Mouse (Mus musculus) kidney, adult 18-20 months (tissue): Measurements from ENCODE around the gene Pum1.
"Not testable (repeated sequence)": the region's sequence is repeated elsewhere in the genome, so short reads cannot be mapped to it uniquely, and the experiment has no call there.

Source experiments
- DNase-seq: peaks from one replicate; pipeline ENCODE4 v3.0.0; 2021

Pum1 gene

GRCm38 (mm10) chr4:130668991-130669390, 5.9 kb downstream of the Pum1 start:
- DNase-seq = no peak

GRCm38 (mm10) chr4:130670023-130670422, 6.9 kb downstream of the Pum1 start:
- not testable (repeated sequence) for DNase-seq

- no peak for DNase-seq
These were observed 8.1 kb downstream of the Pum1 start for GRCm38 (mm10) chr4:130671079-130671845.

GRCm38 (mm10) chr4:130672161-130672560, 9.0 kb downstream of the Pum1 start:
- DNase-seq = no peak

GRCm38 (mm10) chr4:130676746-130677145, 13.6 kb downstream of the Pum1 start:
- no peak for DNase-seq

GRCm38 (mm10) chr4:130678149-130678548, 15.0 kb downstream of the Pum1 start:
- DNase-seq = no peak

- no peak for DNase-seq
These were observed 17.6 kb downstream of the Pum1 start for GRCm38 (mm10) chr4:130680676-130681075.

GRCm38 (mm10) chr4:130683051-130683450, 19.9 kb downstream of the Pum1 start:
- DNase-seq = not testable (repeated sequence)

- DNase-seq = no peak
These were observed 30.8 kb downstream of the Pum1 start for GRCm38 (mm10) chr4:130693936-130694335.

GRCm38 (mm10) chr4:130694982-130695381, 31.9 kb downstream of the Pum1 start:
- no peak for DNase-seq

GRCm38 (mm10) chr4:130701061-130701460, 37.9 kb downstream of the Pum1 start:
- DNase-seq = no peak

GRCm38 (mm10) chr4:130702835-130703535, 39.9 kb downstream of the Pum1 start:
- no peak for DNase-seq

- DNase-seq = no peak
These were observed 40.5 kb downstream of the Pum1 start for GRCm38 (mm10) chr4:130703601-130704000.

GRCm38 (mm10) chr4:130704615-130705014, 41.5 kb downstream of the Pum1 start:
- DNase-seq = no peak

GRCm38 (mm10) chr4:130706215-130707000, 43.3 kb downstream of the Pum1 start:
- no peak for DNase-seq

GRCm38 (mm10) chr4:130711353-130711848, 48.3 kb downstream of the Pum1 start:
- DNase-seq = no peak

- DNase-seq = no peak
These were observed 49.2 kb downstream of the Pum1 start for GRCm38 (mm10) chr4:130712341-130712740.

- no peak for DNase-seq
These were observed 50.3 kb downstream of the Pum1 start for GRCm38 (mm10) chr4:130713430-130713829.

- no peak for DNase-seq
These were observed 52.0 kb downstream of the Pum1 start for GRCm38 (mm10) chr4:130715126-130715525.

- no peak for DNase-seq
These were observed 52.5 kb downstream of the Pum1 start for GRCm38 (mm10) chr4:130715623-130716022.

GRCm38 (mm10) chr4:130719348-130719747, 56.2 kb downstream of the Pum1 start:
- DNase-seq = no peak

GRCm38 (mm10) chr4:130722607-130723006, 59.5 kb downstream of the Pum1 start:
- no peak for DNase-seq

GRCm38 (mm10) chr4:130726118-130726517, 63.0 kb downstream of the Pum1 start:
- no peak for DNase-seq
